Mouse (Mus musculus): ENCODE measurements around the gene Polr3c.
A peak's percentile ranks its signal among the peaks of the same experiment; 100 is the strongest.
"Not testable (repeated sequence)": the region's sequence is repeated elsewhere in the genome, so short reads cannot be mapped to it uniquely, and the experiment has no call there.

Polr3c gene

DNA sequence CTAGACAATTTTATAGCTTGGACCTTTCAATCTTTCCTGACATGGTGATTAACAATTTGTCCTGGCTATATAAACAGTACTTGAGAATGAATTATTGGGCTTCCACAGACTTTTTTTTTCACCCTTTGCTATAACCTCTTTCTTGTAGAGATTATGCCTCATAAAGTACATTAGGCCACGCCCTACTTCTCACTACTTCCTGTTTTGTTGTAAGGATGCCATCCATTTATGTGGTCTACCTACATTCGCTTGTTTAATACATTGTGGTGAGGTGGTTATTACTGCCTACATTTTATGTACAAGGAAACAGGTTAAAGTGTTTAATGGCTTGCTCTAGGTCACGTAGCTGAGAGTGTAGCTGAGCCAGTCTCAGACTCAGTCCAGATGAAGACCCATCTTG lies 52.3 kb downstream of the Polr3c start:
- no peak for DNase-seq (ENCODE audit: low spot score)

DNA sequence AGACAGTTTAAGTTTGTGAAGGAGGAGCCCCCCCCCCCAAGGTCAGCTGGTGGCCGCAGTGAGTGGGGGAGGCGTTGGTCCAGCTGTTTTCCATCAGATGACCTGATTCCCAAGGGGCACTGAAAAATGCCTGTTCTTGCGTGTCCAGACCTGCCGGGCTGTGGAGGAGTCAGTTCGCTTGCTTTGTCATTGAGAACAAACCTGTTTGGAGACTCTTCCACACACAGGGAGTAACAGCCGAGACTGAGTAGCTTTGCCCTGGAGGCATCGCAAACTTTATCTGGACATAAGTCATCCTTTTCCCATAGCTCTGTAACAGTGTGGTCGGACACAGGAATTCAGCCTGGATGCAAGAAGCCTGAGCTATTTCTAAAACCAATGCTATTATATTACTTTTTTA lies 53.0 kb downstream of the Polr3c start:
- no peak for DNase-seq (ENCODE audit: low spot score)

GRCm38 (mm10) chr3:96673514-96673913 lies 53.9 kb downstream of the Polr3c start:
- DNase-seq (ENCODE audit: low spot score), result no peak

- no peak for DNase-seq (ENCODE audit: low spot score)
Observed at GRCm38 (mm10) chr3:96671519-96671918, 55.9 kb downstream of the Polr3c start.

GRCm38 (mm10) chr3:96669727-96670468 lies 57.5 kb downstream of the Polr3c start, which contains the start of gene Ankrd35:
Ankrd35 (plus strand) TSS chr3:96670131.
- DNase-seq (ENCODE audit: low spot score), result peak; percentile 63

DNA sequence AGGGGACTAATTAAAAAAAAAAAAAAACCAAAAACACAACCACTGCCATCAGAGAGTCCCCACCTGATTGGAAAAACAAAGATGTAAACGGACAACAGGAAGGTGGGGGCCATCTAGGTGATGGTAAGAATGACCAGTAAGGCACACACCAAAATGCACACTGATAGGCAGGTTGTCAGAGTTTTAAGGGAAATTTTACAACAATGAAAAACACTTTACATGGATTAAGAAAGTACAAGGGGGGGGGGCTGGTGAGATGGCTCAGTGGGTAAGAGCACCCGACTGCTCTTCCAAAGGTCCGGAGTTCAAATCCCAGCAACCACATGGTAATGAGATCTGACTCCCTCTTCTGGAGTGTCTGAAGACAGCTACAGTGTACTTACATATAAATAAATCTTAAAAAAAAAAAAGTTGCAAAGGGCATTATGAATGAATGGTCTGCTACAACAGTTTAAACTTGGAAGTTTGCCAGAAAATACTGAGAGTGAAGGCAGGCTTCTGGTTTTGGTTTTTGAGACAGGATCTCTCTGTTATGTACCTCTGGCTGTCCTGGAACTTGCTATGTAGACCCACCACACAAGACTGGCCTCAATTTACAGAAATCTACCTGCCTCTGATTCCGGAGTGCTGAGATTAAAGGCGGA lies 58.9 kb downstream of the Polr3c start:
- DNase-seq (ENCODE audit: low spot score), result no peak

DNA sequence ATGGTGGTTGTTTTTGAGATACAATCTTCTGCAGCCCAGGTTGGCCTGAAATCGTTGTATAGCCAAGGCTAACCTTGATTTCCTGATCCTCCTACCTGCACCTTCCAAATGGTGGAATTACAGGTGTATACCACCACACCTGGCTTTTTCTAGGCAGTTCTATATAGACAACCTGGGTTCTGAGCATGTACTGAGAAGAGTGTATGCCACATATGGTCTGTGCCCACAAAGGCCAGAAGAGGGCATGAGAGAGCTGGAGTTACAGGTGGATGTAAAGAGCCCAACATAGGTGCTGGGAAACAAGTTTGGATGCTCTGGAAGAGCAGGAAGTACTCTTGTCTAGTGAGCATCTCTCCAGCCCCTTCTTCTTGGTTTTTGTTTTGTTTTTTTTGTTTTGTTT lies 60.1 kb downstream of the Polr3c start:
- peak; percentile 27 for DNase-seq (ENCODE audit: low spot score)

DNA sequence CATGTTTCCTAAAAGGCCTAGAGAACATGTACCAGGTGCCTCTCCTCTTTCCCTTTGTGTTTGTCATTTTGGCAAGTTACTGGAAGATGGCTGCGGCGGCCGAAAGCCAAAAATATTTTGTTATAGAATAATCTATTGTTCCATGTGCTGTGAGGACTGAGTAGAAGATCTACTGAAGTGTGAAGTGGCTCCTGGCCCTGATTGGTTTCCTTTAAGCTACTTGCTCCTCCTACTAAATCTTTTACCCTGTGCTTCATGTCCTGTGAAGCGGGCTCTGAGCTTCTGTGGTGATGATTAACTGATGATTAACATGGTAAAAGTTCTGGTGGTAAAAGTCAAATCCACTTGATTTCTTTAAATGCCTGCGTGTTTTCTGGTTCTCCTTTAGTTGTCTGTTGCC lies 60.5 kb downstream of the Polr3c start:
- no peak for DNase-seq (ENCODE audit: low spot score)

GRCm38 (mm10) chr3:96665732-96666363 lies 61.6 kb downstream of the Polr3c start:
- DNase-seq (ENCODE audit: low spot score), result not testable (repeated sequence)

- peak; percentile 95 for DNase-seq (ENCODE audit: low spot score)
Observed at GRCm38 (mm10) chr3:96663432-96664239, 63.8 kb downstream of the Polr3c start.

DNA sequence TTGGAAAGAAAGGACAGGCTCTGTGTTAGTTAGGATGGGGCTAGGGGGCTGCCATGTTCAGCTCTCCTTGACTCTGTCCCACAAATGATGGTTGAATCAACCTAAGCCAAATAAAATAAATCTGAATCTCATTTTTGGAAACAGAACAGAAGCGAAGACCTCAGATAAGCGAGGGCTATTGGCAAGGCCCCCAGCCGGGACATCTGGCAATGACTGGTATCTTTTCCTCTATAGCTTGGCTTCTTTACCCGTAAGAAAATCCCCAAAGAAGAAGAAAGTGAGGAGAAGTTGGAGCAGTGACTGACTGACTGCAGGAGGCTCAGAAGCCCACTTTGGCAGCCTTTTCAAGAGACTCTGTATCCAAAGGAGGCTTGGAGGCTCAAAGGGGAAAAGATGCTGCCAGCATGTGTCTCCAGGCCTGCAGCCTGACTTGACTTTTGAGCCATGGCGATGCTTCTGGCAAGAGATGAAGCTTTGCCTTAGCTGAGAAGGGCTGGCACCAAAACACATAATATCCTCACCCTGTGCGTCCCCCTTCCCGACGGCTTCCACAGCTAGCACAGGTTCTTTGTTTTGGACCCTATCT lies 64.6 kb downstream of the Polr3c start:
- DNase-seq (ENCODE audit: low spot score), result no peak

Measured in retina, embryonic 14.5 days (tissue).